Mouse (Mus musculus): ENCODE measurements at regions not wholly inside any gene's neighbourhood (a gene's known extent, or its start where the extent isn't known, plus 50 kb on each side); places are given as distances from the start of the nearest gene placed in this dataset.
"Not testable (repeated sequence)": the region's sequence is repeated elsewhere in the genome, so short reads cannot be mapped to it uniquely, and the experiment has no call there.

DNA sequence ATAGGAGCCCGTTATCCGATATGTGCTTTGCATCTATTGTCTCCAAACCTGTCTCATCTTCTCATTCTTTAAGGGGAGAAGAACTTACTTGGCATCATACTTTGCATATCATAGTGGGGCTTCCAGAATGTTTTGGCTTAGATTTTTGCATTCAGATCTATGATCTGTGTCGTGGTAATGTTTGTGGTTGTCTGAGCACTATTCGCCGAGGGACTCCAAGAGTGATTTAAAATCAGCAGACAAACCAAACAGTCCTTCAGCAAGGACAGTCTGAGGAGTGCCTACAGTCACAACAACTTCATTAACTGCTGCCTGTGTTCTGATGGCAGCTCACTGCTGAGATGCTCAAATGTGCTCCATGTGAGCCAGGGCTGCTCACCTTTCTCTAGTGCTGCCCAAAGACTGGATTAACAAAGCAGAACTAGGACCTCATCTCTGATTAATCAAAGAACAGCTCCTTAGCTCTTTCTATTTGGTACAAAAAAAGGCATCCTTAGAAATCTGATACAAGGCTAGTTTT is 182.5 kb downstream of the Enc1 start:
- no peak for DNase-seq (ENCODE audit: low spot score in 2 of 2)

DNA sequence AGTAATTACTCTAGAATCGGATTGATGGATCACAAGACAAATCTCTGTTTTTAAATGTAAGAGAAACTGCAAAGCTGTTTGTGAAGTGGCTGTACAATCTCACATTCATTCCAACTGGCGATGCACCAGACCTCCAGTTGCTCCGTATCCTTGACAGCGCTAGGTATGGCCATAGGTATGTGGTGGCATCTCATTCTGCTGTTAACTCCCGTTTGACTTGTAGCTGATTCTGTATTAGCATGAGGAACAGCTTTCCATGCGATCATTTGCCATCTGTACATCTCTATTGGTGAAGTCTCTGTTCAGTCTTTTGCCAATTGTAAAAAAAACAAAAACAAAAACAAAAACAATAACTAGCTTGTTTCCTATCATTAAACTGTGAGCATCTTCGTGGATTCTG is 182.0 kb downstream of the Enc1 start:
- DNase-seq (ENCODE audit: low spot score in 2 of 2): no peak

DNA sequence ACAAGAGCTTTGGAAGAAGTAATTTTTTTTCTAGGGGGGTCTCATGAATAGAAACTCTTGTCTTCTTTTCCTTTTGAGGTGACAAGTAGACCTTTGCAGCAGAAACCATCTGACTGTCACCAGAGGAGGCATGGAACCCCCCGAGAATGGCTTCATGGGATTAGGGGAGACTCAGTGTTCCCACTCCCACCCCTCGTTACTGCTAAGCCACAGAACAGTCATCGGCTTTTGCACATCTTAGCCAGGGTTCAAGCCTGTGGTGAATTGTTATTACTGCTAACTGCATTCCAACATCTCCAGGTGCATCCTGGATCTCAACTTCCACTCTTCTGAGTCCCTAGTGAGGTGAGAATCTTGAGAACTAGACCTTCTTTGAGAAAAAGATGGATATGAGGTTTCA is 180.9 kb downstream of the Enc1 start:
- no peak for DNase-seq (ENCODE audit: low spot score in 2 of 2)

DNA sequence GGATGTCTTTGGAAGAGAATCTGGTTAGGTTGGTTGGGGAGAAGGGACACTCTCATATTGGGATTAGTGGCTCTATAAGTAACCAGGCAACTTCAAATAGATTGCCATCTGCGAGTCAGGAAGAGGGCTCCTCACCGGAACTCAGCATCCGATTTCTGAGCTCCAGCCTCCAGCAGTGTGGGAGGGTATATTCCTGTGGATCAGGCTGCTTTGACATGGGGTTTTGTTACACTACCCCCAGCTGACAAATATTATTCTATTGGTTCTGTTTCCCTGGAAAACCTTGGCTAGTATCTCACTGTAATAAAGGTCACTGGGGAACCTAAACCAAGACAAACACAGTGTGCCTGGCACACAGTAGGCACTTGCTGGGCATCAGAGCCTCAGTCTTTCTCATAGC is 179.9 kb downstream of the Enc1 start:
- DNase-seq (ENCODE audit: low spot score in 2 of 2): no peak

DNA sequence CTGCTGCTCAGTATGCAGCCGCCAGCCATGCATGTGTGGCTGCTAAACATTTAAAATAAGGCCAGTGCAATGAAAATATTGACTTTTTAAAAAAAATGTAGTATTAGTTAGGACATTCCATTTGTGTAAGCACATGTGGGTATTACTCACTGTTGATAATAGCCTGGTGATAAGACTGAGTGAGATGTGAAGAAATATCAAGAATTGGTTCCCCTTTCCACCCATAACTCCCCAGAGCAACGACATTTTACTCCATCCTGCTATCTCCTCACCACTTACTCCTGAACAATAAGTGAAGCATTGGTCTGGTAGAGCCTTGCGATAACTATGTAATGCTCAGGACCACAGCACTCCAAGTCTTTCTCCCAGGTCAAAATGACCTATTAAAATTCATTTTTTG is 178.2 kb downstream of the Enc1 start:
- no peak for DNase-seq (ENCODE audit: low spot score in 2 of 2)

DNA sequence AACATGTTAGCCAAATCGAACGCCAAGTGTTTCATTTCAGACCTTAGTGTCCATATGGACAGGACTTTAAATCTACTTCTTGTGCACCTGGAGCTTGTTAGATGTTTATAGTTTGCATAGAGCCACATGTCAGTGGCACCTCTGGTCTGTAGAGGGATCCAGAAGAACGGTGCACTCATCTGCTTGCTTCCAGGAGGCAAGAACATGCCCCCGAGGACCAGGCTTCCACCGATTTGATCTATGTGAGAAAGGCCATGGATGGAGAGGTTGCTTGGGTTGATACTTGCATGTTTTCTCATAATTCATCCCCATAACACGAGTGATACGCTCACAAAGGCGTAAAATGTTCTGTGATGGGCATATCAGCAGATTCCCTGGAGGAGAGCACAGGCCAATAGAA is 177.8 kb downstream of the Enc1 start:
- DNase-seq (ENCODE audit: low spot score in 2 of 2): no peak

DNA sequence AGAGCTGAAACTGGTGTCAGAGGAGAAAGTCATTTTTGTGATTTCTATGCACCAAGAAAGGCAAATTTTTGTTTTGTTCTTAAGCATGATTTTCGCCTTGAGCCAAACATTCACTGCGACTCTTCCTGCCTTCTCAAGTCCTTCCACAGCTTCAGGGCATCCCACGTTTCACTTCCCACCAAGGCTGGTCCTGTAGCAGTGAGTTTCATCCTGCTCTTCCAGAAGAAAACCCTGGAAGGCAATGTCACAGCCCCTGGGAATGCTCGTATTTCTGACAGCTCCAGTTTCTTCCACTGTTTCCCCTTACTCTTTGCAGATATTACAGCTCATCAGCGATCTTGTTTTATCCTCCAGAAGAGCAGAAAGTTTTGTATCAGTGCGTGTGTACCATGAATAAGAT is 177.2 kb downstream of the Enc1 start:
- DNase-seq (ENCODE audit: low spot score in 2 of 2): no peak

DNA sequence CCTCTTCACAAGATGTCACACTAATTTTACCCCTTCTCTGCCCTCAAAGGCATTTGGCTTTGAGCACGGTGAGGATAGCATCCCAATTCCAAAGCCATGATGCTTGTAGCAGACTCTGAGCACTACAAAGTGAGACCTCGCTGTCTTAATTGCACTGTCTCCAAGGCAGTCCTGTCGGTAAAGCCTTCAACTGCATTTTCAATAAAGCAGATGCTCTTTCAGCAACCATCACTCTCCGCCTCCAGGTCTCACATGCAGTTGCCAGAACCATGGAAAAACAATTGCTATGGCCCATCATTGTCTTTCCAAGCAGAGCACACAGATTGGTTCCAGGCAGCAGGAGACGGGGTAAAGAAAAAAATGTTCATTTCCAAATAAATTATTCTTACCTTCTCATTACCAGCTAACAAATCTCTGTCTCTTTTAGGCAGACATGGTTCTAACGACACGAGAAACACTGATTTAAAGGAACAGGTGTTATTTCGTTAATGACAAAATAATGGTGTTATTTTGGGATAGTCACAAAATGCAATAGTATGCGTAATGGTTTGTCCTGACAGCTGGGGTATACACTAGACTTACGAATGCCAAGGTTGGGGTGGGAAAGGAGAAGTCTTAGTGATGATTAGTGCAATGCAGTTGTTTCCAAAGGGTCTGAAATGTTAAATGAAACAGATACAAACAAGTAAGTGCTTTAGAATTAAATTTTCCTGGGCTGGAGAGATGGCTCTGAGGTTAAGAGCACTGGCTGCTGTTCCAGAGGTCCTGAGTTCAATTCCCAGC is 175.2 kb downstream of the Enc1 start:
- no peak for DNase-seq (ENCODE audit: low spot score in 2 of 2)

DNA sequence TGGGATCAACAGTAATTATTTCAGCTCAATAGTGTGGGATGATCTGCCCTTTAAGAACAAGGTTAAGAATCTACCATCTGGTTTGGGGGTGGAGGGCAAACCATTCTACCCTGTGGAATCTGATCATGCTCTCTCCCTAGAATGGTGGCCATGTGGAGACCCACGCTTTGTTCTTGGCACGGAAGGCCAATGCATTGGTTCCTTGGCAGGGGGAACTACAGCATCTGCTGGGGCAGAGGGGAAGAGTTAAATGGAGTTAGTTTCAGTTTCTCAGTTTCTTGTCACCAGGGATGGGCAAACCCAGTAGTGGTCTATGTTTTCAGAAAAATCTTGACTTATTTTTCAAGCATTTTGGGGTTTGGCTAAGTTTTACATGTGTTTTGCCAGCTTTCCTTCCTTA is 174.5 kb downstream of the Enc1 start:
- DNase-seq (ENCODE audit: low spot score in 2 of 2): no peak

DNA sequence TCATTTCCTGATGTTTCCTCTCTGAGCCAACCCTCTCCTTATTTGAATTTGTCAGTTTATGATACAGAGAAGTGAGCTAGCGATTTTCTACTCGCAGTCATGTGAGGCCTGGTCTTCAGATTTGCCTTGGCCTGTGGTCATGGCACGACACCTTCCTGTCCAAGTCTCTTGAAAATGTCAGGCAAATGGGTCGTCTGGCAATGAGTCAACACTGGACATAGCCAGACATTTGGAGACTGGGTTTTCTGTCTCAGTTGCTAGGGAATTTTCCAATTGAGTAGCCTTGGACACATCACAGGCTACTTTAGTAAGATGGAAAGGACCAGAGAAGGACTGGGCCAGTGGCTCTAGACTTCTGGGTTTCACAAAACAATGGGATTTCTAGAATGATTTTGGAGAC is 171.2 kb downstream of the Enc1 start:
- no peak for DNase-seq (ENCODE audit: low spot score in 2 of 2)

DNA sequence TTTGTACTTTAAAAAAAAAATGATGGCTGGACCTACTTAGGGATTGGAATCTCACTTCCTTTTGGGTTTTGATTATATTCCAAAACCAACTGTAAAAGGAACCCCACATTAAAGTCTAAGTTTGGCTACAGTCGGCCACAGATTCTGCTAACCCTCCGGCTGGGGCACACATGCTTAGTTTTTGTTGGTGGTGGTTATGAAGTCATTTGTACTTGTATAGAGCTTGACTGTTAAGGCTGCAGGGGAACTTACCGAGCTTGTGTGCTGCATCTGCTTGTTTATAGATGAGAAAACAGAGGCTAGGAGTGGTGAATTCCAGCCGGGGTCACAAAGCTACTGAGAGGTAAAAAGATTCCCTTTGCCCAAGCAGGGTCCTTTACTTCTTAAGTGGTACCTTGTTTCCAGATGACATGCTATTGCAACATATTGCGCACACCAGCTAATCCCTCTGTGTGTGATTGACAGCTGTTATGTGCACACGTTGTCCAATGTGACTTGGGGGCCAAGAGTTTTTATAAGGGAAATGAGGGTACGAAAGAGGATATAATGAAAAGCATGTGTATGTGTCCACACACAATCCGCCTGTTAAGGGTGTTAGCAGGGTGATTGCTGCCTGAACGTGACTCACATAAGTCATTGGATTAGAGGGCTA is 169.8 kb downstream of the Enc1 start:
- DNase-seq (ENCODE audit: low spot score in 2 of 2): no peak

DNA sequence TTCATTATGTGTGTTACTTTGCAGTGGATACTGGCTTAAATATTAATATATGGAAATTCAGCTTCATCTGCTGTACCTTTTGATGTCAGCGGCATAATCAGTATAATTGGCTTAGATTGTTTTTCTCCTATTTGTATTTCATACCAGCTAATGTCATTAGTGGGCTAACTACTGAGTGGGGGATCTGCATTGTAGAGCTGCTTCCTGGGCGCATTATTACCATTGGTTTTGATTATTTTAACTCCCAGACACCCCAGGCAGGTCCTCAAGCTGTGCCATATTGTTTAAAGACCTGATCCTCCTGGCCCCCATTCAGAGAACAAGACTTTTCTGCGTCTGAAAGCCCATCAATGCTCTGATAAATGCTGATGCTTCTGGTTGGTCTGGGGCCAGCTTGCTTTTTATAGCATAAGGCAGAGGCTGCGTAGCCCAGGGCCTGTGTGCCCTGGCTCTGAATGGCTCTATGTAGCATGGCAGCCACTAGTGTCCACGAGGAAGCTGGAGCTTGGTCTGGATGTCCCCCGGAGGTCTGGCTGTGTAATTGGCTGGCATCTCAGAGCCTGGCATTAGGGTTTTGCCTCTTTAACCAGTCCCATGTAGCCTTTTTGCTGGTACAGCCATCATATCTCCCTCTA is 169.1 kb downstream of the Enc1 start:
- DNase-seq (ENCODE audit: low spot score in 2 of 2): no peak

DNA sequence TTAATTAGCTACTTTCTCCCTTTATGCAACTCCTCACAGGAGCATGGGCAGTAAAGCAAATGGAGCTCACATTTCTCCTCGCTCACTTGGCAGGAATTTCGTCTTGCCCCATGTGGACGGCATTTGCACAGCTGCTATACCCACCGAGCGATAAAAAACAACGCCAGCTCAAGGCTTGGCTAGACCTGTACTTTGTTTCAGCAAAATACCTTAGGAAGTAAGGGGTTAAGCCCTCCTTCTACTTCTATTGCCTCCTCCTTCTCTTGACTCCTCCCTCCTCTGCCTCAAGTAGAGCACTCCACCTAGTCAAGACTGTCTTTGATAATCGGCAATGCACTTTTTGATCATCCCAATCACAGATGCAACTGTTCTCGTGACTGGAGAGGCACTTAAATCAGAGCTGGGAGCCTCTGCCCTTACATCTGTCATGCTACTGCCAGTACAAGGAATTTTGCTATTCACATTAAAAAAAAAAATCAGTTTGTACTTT is 168.4 kb downstream of the Enc1 start:
- no peak for DNase-seq (ENCODE audit: low spot score in 2 of 2)

DNA sequence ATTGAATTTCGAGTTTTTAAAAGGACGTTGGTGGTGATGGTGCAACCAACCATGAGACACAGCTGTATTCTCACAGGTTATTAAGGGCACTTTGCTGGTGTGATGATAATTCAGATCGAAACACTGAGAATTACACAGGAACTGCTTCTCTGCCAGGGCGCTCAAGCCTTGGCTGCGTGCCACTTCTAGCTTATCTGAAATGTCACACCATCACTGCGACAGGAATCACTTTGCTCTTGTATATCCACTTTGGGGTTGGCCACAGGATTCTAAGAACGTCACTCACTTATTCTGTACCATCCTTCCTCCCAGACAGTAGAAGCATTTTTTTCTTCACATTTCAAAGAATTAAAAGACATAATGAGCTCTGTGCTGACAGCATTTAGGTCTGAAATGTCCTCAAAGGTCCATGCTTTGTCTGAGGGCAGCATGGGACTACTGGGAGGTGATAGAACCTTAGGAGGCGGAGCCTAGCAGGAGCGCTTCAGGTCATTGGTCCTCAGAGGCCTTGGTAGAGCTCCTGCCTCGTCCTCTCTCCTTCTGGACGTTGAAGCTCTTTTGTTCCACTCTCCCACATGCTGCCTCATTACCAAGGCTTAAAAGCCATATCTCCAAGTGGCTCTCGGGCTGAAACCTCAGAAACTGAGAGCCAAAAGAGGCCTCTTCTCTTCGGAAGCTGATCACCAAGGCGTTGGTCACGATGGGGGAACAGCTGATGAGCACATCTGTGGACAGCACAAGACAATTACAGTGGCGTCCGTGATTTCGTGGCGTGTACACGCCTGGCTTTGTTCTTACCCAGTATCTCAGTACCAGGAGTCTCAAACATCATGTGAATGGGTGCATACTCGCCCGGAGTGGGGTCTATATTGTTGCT is 167.7 kb downstream of the Enc1 start:
- peak in 1 of 2 experiments; percentile 26 for DNase-seq (ENCODE audit: low spot score in 2 of 2)

DNA sequence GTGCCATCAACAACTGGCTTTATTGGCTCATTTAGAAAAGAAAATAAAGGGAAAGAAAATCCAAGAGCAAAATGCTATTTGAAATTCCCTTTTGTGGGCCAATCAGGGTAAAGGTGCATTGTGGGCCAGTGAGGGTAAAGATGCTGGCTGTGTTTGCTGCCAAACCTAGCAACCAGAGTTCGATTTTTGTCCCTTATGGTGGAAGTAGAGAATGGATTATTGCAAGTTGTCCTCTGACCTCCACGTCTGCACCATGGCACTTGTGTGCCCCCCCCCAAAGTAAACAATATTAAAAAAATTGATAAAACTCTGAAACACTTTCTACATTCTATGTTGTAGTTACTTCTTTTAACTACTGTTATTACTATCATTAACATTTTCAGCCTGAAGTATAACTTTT is 166.9 kb downstream of the Enc1 start:
- no peak for DNase-seq (ENCODE audit: low spot score in 2 of 2)

DNA sequence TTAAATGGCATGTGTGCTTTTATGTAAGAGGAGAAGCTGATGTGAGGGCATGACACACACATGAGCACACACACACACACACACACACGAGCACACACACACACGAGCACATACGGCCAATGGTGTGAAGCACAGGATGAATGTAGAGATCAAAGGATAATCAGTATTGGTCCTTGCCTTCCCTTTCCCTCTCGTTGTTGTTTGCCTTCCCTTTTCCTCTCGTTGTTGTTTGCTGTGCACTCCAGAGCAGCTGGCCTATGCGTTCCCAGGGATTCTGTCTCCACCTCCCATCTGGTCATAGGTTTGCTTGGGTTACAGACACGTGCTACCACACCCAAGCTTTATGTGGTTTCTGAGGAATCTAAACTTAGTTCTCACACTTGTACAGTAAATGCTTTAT is 165.8 kb downstream of the Enc1 start:
- no peak for DNase-seq (ENCODE audit: low spot score in 2 of 2)

DNA sequence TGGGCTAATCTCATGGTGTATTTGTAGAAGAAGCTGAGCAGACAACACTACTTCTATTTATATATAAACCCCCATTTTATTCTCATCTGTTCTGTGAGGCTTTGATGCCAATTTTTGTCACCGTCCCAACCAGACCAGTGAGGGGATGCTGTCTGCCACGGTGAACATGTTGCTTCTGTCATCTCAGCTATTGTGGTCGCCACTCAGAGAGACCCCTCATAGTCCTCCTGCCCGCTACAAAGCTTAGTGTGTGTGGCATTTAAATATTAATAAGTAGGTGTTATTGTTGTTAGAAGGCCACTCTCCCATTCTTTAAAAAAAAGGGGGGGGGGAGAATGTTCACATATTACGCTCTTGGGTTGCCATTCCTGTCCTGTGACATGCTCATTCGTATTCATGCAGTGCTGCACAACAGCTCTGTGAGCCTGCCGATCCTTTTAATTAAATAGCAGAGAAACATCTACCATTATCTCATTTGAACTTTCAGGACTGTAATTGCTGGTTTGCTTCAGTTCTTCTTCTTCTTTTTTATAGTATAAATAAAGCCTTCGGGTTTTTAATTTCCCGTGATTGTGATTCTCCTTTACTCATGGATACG is 161.4 kb downstream of the Enc1 start:
- DNase-seq (ENCODE audit: low spot score in 2 of 2): no peak

DNA sequence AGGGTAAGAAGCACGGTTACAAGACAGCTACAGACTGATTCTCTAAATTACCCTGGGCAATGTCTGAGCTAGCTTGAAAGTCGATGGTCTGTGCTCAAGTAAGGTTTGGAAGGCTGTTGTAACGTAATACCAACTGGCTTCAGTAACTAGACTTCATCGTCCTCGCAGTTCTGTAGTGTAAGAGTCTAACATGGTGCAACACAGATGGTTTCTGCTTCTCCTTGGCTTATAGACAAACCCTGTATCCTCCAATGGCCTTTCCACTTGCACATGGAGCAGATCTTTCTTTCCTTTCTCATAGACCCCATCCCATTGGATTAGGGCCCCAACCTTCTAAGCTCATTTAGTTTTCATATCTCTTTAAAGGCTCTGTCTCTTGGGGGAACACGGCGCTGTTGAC is 160.7 kb downstream of the Enc1 start:
- no peak for DNase-seq (ENCODE audit: low spot score in 2 of 2)

DNA sequence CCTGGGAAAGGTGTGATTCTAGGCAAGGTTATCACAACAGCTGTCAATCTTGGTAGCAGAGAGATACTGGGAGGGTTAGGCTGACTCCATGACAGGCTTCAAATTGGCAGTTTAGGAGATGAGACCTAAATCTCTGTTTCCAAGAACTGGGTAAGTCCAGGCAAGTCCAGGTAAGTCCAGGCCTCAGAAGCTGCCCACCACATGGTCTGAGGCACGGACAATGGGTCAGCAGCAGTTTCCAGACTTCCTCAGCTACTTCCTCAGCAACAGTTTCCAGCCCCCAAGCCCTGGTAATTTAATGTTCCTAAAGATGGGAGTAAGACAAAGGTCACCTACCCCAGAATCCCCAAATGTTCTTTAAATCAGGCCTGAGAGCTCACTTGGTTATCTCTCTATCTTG is 157.1 kb downstream of the Enc1 start:
- no peak for DNase-seq (ENCODE audit: low spot score in 2 of 2)

DNA sequence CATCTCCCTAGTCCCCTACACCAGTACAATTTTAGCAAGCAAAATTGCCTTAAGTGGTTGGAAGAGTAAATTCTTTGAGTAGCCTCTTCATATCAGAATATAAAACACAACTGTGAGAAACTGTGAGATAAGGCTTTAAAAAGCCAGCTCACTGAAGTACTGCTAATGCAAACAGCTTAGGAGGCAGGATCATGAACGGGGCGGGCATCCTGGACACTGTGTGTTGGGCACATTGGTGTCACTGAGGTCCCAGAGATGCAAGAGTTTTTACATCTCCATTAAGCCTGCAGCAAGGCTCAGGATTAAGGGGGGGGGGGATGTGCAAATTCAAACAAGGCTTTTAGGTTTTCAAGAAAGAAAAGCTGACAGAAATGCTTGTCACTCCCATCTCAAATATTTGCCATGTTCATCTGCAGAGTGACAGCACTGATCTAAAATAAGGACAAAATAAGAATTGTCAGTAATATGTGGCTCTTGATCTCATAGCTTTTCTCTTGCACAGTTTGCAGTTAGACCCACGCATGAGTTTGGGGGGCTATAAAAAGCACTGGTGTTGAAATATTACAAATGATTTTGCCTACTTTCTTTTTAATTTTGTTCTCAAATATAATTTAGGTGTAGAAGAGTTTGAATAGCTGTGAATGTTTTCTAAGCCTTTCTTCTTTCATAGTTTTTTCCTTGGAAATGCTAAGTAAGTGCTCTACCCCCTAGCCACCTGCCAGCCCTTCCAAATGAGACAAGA is 156.2 kb downstream of the Enc1 start:
- no peak for DNase-seq (ENCODE audit: low spot score in 2 of 2)

DNA sequence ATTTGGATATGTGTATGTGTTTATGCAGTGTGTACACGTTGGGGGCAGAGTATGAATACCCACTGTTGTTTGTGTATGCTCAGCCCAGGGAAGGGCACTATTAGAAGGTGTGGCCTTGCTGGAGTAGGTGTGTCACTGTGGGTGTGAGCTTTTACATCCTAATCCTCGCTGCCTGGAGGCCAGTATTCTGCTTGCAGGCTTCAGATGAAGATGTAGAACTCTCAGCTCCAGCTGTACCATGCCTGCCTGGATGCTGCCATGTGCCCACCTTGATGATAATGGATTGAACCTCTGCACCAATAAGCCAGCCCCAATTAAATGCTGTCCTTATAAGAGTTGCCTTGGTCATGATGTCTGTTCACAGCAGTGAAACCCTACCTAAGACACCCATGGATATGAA is 155.4 kb downstream of the Enc1 start:
- DNase-seq (ENCODE audit: low spot score in 2 of 2): not testable (repeated sequence)

Measured in spleen, postnatal 10 days (tissue).